Mouse (Mus musculus): ENCODE measurements at regions not wholly inside any gene's neighbourhood (a gene's known extent, or its start where the extent isn't known, plus 50 kb on each side); places are given as distances from the start of the nearest gene placed in this dataset.

DNA sequence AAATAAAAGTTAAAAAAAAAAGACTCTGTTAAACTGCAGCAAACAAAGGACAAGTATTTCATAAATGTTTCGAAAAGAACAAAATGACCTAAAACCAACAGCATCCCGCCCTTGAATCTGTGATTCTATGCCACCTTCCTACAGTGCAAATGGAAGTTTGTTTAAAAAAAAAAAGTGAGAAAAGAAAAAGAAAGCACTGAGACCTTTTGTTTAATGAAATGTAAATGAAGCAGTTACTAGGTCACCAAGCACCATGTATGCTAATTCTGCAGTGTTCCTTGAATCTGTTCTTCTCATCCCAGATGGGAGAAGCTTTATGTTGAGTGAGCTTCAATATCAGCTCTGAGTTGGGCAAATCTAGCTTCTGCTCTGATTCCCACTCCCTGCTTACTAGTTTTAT lies 64.8 kb downstream of the Dnajb9 start:
- no peaks in the 10 kb centered on the region for H3K36me3 ChIP-seq
- no peaks in the 10 kb centered on the region for H3K9me3 ChIP-seq
- H3K4me2 ChIP-seq: no peak overlapping the region
- H3K4me1 ChIP-seq: no peaks in the 10 kb centered on the region
- H3K4me3 ChIP-seq: no peak overlapping the region
- no peak overlapping the region for H3K27ac ChIP-seq
- 90% methylated on average over 2 of the region's 2 CpGs for WGBS
- no peaks in the 10 kb centered on the region for H3K27me3 ChIP-seq
- no peak for ATAC-seq (ENCODE audit: insufficient number of reproducible peaks, insufficient read depth, low FRiP score, low TSS enrichment, low read depth)
- H3K9ac ChIP-seq: no peak overlapping the region

- no peak overlapping the region for H3K9ac ChIP-seq
- no peaks in the 10 kb centered on the region for H3K9me3 ChIP-seq
- 83% methylated on average over 1 of the region's 1 CpGs for WGBS
- no peaks in the 10 kb centered on the region for H3K27me3 ChIP-seq
- no peaks in the 10 kb centered on the region for H3K36me3 ChIP-seq
- ATAC-seq (ENCODE audit: insufficient number of reproducible peaks, insufficient read depth, low FRiP score, low TSS enrichment, low read depth): no peak
- no peak overlapping the region for H3K4me2 ChIP-seq
- no peak overlapping the region for H3K4me3 ChIP-seq
- no peaks in the 10 kb centered on the region for H3K4me1 ChIP-seq
- H3K27ac ChIP-seq: no peak overlapping the region
Observed at GRCm38 (mm10) chr12:44139026-44139425, 71.1 kb downstream of the Dnajb9 start.

DNA sequence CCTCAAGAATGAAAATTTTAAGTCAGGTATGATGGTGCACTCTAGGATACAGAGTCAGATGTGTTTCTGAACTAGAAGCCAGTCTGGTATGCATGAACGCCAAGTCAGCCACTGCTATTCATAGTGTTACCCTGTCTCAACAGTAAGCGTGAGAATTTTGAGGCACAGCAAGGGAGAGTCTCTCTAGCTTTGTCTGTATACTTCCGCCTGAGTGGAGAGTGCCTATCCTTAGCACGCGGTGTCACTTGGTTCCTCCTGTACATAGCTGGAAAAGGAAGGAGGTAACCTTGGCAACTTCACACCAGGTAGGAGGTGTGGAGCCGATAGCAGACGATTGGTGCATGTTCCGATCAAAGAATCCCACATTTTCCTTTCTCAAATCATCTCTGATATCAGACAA lies 81.3 kb downstream of the Dnajb9 start:
- H3K27ac ChIP-seq: no peak overlapping the region
- no peaks in the 10 kb centered on the region for H3K36me3 ChIP-seq
- no peak overlapping the region for H3K4me3 ChIP-seq
- no peaks in the 10 kb centered on the region for H3K27me3 ChIP-seq
- WGBS: 86% methylated on average over 8 of the region's 8 CpGs
- no peak overlapping the region for H3K9ac ChIP-seq
- no peak for ATAC-seq (ENCODE audit: insufficient number of reproducible peaks, insufficient read depth, low FRiP score, low TSS enrichment, low read depth)
- H3K9me3 ChIP-seq: no peaks in the 10 kb centered on the region
- H3K4me1 ChIP-seq: no peaks in the 10 kb centered on the region
- no peak overlapping the region for H3K4me2 ChIP-seq

GRCm38 (mm10) chr12:44105085-44105484 lies 105.0 kb downstream of the Dnajb9 start:
- Histone ChIP-seq H3K9ac (no peak overlapping the region), H3K4me2 (no peak overlapping the region), H3K4me3 (no peak overlapping the region), H3K27me3 (no peaks in the 10 kb centered on the region), H3K9me3 (no peaks in the 10 kb centered on the region), H3K27ac (no peak overlapping the region), H3K36me3 (no peaks in the 10 kb centered on the region), H3K4me1 (no peaks in the 10 kb centered on the region)
- 42% methylated on average over 2 of the region's 2 CpGs for WGBS
- ATAC-seq (ENCODE audit: insufficient number of reproducible peaks, insufficient read depth, low FRiP score, low TSS enrichment, low read depth): no peak

GRCm38 (mm10) chr12:44099188-44099587 lies 110.9 kb downstream of the Dnajb9 start:
- H3K9ac ChIP-seq: no peak overlapping the region
- H3K27me3 ChIP-seq: no peaks in the 10 kb centered on the region
- H3K36me3 ChIP-seq: no peaks in the 10 kb centered on the region
- no peaks in the 10 kb centered on the region for H3K4me1 ChIP-seq
- no peak for ATAC-seq (ENCODE audit: insufficient number of reproducible peaks, insufficient read depth, low FRiP score, low TSS enrichment, low read depth)
- no peak overlapping the region for H3K4me2 ChIP-seq
- WGBS: 85% methylated on average over 1 of the region's 1 CpGs
- no peak overlapping the region for H3K27ac ChIP-seq
- no peak overlapping the region for H3K4me3 ChIP-seq
- no peaks in the 10 kb centered on the region for H3K9me3 ChIP-seq

GRCm38 (mm10) chr12:44071766-44072165 lies 138.4 kb downstream of the Dnajb9 start:
- Histone ChIP-seq H3K4me3 (no peak overlapping the region), H3K4me1 (no peaks in the 10 kb centered on the region), H3K27ac (no peak overlapping the region), H3K36me3 (no peaks in the 10 kb centered on the region), H3K4me2 (no peak overlapping the region), H3K27me3 (no peaks in the 10 kb centered on the region), H3K9me3 (no peaks in the 10 kb centered on the region), H3K9ac (no peak overlapping the region)
- no peak for ATAC-seq (ENCODE audit: insufficient number of reproducible peaks, insufficient read depth, low FRiP score, low TSS enrichment, low read depth)
- WGBS: 87% methylated on average over 5 of the region's 5 CpGs

DNA sequence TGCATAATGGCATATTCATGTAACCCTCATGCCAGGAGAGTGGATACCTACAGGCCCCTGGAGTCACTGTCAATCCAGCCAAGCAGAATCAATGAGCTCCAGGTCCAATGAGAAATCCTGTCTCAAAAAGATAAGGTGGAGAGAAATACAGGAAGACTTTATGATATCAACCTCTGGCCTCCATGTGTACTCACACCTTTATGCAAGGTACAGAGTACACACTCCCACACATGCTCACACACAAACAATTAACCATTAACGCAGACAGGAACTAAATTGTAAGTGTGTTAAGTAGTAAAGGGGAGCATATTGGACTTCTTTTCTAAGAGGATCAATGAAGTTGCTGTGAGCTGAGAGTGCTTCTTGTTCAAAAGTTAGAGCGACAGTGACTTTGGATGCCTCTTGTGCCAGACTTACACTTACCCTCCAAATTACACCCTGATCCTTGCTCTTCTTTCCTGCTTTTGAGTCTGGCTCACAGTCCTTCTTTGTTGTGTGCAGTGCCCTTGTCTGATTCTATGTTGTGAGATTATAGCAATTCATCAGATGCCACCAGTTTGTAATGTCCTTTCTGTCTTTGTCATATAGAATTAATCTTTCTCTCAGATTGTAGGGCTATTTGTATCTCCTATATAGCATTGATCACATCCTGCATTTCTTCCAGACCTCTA lies 153.5 kb downstream of the Dnajb9 start:
- Histone ChIP-seq H3K27ac (no peak overlapping the region), H3K4me2 (no peak overlapping the region), H3K4me1 (no peaks in the 10 kb centered on the region), H3K9me3 (no peaks in the 10 kb centered on the region), H3K4me3 (no peak overlapping the region), H3K36me3 (no peaks in the 10 kb centered on the region), H3K9ac (no peak overlapping the region), H3K27me3 (no peaks in the 10 kb centered on the region)
- 87% methylated on average over 2 of the region's 2 CpGs for WGBS
- no peak for ATAC-seq (ENCODE audit: insufficient number of reproducible peaks, insufficient read depth, low FRiP score, low TSS enrichment, low read depth)

- H3K27ac ChIP-seq: no peak overlapping the region
- H3K27me3 ChIP-seq: no peaks in the 10 kb centered on the region
- no peak for ATAC-seq (ENCODE audit: insufficient number of reproducible peaks, insufficient read depth, low FRiP score, low TSS enrichment, low read depth)
- H3K4me1 ChIP-seq: peaks cover 4% of the 10 kb centered on the region; the same call in 1 of the 2 replicates
- no peaks in the 10 kb centered on the region for H3K9me3 ChIP-seq
- 56% methylated on average over 2 of the region's 2 CpGs for WGBS
- H3K4me3 ChIP-seq: no peak overlapping the region
- no peak overlapping the region for H3K4me2 ChIP-seq
- H3K36me3 ChIP-seq: no peaks in the 10 kb centered on the region
- H3K9ac ChIP-seq: no peak overlapping the region
Observed at GRCm38 (mm10) chr12:44045806-44046205, 164.3 kb downstream of the Dnajb9 start.

- H3K9ac ChIP-seq: no peak overlapping the region
- no peaks in the 10 kb centered on the region for H3K9me3 ChIP-seq
- H3K36me3 ChIP-seq: no peaks in the 10 kb centered on the region
- peaks cover 4% of the 10 kb centered on the region; the same call in 1 of the 2 replicates for H3K4me1 ChIP-seq
- H3K27ac ChIP-seq: no peak overlapping the region
- no peak overlapping the region for H3K4me2 ChIP-seq
- no peaks in the 10 kb centered on the region for H3K27me3 ChIP-seq
- no peak overlapping the region for H3K4me3 ChIP-seq
- 60% methylated on average over 14 of the region's 14 CpGs for WGBS
- ATAC-seq (ENCODE audit: insufficient number of reproducible peaks, insufficient read depth, low FRiP score, low TSS enrichment, low read depth): no peak
Observed at GRCm38 (mm10) chr12:44044388-44045105, 165.6 kb downstream of the Dnajb9 start.

DNA sequence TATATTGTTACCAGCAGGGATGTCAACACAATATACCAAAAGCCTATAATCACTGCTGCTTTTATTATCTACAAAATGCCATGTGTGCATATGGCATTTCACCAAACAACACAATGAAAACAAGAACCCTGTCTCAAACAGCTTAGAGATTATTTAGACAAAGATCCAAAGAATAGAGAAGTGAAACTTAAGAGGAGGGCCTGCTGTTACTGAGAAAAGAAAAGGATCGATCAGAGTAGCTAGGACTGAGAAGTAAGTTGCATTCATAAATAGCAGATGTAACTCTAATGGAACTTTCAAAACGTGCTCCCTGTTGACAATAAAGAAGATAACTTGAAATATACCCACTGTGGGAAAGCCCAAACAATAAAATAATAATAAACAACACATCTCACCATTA lies 203.3 kb downstream of the Dnajb9 start:
- no peak for ATAC-seq (ENCODE audit: insufficient number of reproducible peaks, insufficient read depth, low FRiP score, low TSS enrichment, low read depth)
- WGBS: 51% methylated on average over 2 of the region's 2 CpGs
- Histone ChIP-seq H3K4me1 (no peaks in the 10 kb centered on the region), H3K27ac (no peak overlapping the region), H3K27me3 (no peaks in the 10 kb centered on the region), H3K9me3 (0 out of 2 replicates have a peak, but pooled peaks cover 4% of the 10 kb centered on the region), H3K36me3 (no peaks in the 10 kb centered on the region), H3K4me2 (no peak overlapping the region), H3K4me3 (no peak overlapping the region), H3K9ac (no peak overlapping the region)

DNA sequence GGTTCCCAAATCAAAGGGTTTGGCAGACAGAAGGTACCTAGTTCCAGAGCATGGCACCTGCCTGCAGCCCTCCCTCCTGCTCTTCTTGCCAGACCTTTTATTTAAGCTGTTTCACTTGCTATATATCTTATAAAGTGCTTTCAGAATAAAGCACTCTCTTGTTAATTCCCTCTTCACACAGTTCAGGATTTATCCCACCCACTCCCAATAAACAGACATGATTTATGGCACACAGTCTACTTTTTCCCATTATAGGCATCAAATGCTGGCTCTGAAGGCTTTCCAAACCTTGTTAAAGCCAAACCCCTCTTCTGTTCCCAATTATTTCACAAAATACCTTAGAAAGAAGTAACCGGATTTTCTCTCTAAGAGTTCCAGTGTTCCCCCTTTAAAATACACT lies 226.6 kb downstream of the Dnajb9 start:
- Histone ChIP-seq H3K9me3 (no peaks in the 10 kb centered on the region), H3K9ac (no peak overlapping the region), H3K4me2 (no peak overlapping the region), H3K27ac (no peak overlapping the region), H3K4me3 (no peak overlapping the region), H3K4me1 (no peaks in the 10 kb centered on the region), H3K36me3 (no peaks in the 10 kb centered on the region), H3K27me3 (no peaks in the 10 kb centered on the region)
- ATAC-seq (ENCODE audit: insufficient number of reproducible peaks, insufficient read depth, low FRiP score, low TSS enrichment, low read depth): no peak
- whole genome bisulfite sequencing: 53% methylated on average over 1 of the region's 1 CpGs

DNA sequence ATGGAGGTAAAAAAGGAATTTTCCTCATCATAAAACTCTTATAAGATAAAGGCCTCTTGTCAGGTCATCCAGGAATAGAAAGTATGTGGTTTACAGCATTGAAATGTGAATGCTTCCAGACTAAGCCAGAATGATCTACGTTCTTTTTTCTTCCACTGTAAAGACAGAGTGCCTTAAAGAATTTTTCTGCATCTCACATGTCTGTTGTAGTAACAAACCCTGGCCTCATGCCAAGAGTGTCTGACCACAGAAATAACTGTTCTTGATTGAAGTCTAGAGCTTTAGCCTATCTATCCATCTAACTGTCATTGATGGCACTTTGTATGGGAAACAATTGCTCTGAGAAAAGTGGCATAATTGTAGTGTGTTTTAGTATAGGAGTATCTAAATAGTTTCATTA lies 246.2 kb downstream of the Dnajb9 start:
- WGBS: 25% methylated on average over 1 of the region's 1 CpGs
- Histone ChIP-seq H3K27me3 (no peaks in the 10 kb centered on the region), H3K4me2 (no peak overlapping the region), H3K4me3 (no peak overlapping the region), H3K27ac (no peak overlapping the region), H3K4me1 (no peaks in the 10 kb centered on the region), H3K9ac (no peak overlapping the region), H3K36me3 (no peaks in the 10 kb centered on the region), H3K9me3 (no peaks in the 10 kb centered on the region)
- no peak for ATAC-seq (ENCODE audit: insufficient number of reproducible peaks, insufficient read depth, low FRiP score, low TSS enrichment, low read depth)
